In genomic region chr4:99572841-99573642, GRCm38 (mm10) we compare ENCODE assay signal across 8 mouse cellular contexts.
DNase-seq lines count a peak whose midpoint lies in the region; ATAC-seq lines count a peak whose summit lies in the region.

No protein-coding gene starts in this region.

- H3K27ac ChIP-seq in intestine, embryonic 15.5 days = no peak overlapping the region
- H3K27ac ChIP-seq in liver, embryonic 11.5 days (ENCODE audit: low read depth, low read length) = no peak overlapping the region

- peak overlapping the region; percentile 21 for H3K4me3 ChIP-seq in intestine, embryonic 15.5 days (replicated peaks)
- peak overlapping the region; percentile 25 for H3K4me3 ChIP-seq in liver, embryonic 11.5 days (ENCODE audit: low read depth, low read length)

- 0 out of 2 replicates have a peak overlapping the region, but pooled peaks have one; percentile 17 for H3K9ac ChIP-seq in intestine, embryonic 15.5 days
- no peak overlapping the region for H3K9ac ChIP-seq in liver, embryonic 11.5 days (ENCODE audit: low read depth, low read length)

- H3K9me3 ChIP-seq in intestine, embryonic 15.5 days = no peaks in the 10 kb centered on the region
- peaks cover 3% of the 10 kb centered on the region; the same call in 1 of the 2 replicates for H3K9me3 ChIP-seq in liver, embryonic 11.5 days (ENCODE audit: control insufficient read depth, low read length)

- peaks cover 3% of the 10 kb centered on the region; the same call in 1 of the 2 replicates for H3K4me1 ChIP-seq in intestine, embryonic 15.5 days (replicated peaks)
- H3K4me1 ChIP-seq in liver, embryonic 11.5 days (replicated peaks; ENCODE audit: control insufficient read depth, insufficient read depth, low read length) = 0 out of 2 replicates have a peak, but pooled peaks cover 2% of the 10 kb centered on the region

- WGBS in intestine, embryonic 15.5 days = 6% methylated on average over 33 of the region's 33 CpGs
- WGBS in liver, embryonic 11.5 days = 4% methylated on average over 33 of the region's 33 CpGs

- no peaks in the 10 kb centered on the region for H3K36me3 ChIP-seq in intestine, embryonic 15.5 days
- H3K36me3 ChIP-seq in liver, embryonic 11.5 days (ENCODE audit: control insufficient read depth, insufficient read depth, low read length) = no peaks in the 10 kb centered on the region

- H3K27me3 ChIP-seq in intestine, embryonic 15.5 days (replicated peaks) = peaks cover 3% of the 10 kb centered on the region; the same call in 1 of the 2 replicates
- H3K27me3 ChIP-seq in liver, embryonic 11.5 days (replicated peaks; ENCODE audit: control insufficient read depth, insufficient read depth, low read length) = peaks cover 20% of the 10 kb centered on the region

- ATAC-seq in intestine, embryonic 15.5 days = no peak
- ATAC-seq in liver, embryonic 11.5 days (replicated peaks; ENCODE audit: low FRiP score) = no peak
- ATAC-seq in CD4-positive, CD25-positive, alpha-beta regulatory T cell, adult 4 months = no peak

- peak overlapping the region; percentile 62 for H3K4me2 ChIP-seq in intestine, embryonic 15.5 days (replicated peaks)
- peak overlapping the region; percentile 52 for H3K4me2 ChIP-seq in liver, embryonic 11.5 days

- peak; percentile 31 to 73 for DNase-seq in adrenal gland, adult (ENCODE audit: inconsistent age in 2 of 2, low spot score in 1 of 2)
- DNase-seq in adrenal gland, postnatal 4 days (ENCODE audit: low spot score in 2 of 2) = no peak
- DNase-seq in cerebellum, postnatal 14 days = peak; percentile 83
- DNase-seq in frontal cortex, postnatal 36 days (ENCODE audit: low spot score in 2 of 2) = peak; percentile 22 to 30
- peak; percentile 42 for DNase-seq in liver, embryonic 11.5 days (ENCODE audit: low spot score)
- DNase-seq in retina, embryonic 14.5 days (ENCODE audit: low spot score) = peak; percentile 63

Comparison
In these comparisons a context has a peak if more than half of its experiments do, and no peak if none do; other contexts are left out.
1. DNase-seq: peak in adrenal gland, adult (2 of 2), cerebellum, postnatal 14 days (2 of 2), frontal cortex, postnatal 36 days (2 of 2), liver, embryonic 11.5 days (single experiment) and retina, embryonic 14.5 days (single experiment); none in adrenal gland, postnatal 4 days (0 of 2).